Mouse (Mus musculus) CH12.LX (cell line): ENCODE results near the gene Sh3tc1. TPM values are rescaled to one million over a fixed set of nuclear protein-coding genes. Genes with fewer than 3 reads are reported as not detected.
A peak's percentile ranks its signal among the peaks of the same experiment; 100 is the strongest.

Source experiments
- DNase-seq: peaks from one replicate; pipeline ENCODE4 v3.0.0-alpha.2; 2013; ENCODE audit errors: extremely low read depth
- H3K27ac ChIP-seq: 2 replicates; pipeline ENCODE4 v1.5.1; 2012; ENCODE audit warnings: low read depth, mild to moderate bottlenecking, control low read depth, moderate library complexity; ENCODE audit not compliant: insufficient read depth
- H3K27me3 ChIP-seq: replicated peaks from 2 replicates; pipeline ENCODE3; 2012; ENCODE audit warnings: inconsistent platforms
- H3K36me3 ChIP-seq, 2 experiments: replicated peaks in 1 of 2; 2 replicates each; pipeline versions ENCODE3 to v1.6.1; 2012; ENCODE audit warnings: inconsistent platforms in 1 of 2, low read length in 1 of 2, mild to moderate bottlenecking in 1 of 2, mixed read lengths in 1 of 2, moderate library complexity in 1 of 2; ENCODE audit not compliant: control insufficient read depth in 1 of 2, insufficient read depth in 1 of 2
- H3K4me1 ChIP-seq, 2 experiments: 2 replicates each; pipeline ENCODE4 v1.6.1; 2012; ENCODE audit warnings: inconsistent platforms in 1 of 2, moderate library complexity in 1 of 2; ENCODE audit not compliant: insufficient read depth in 2 of 2, control insufficient read depth in 1 of 2
- H3K4me2 ChIP-seq: 2 replicates; pipeline ENCODE4 v1.6.1; 2012; ENCODE audit warnings: low read depth, mild to moderate bottlenecking, control low read depth; ENCODE audit not compliant: poor library complexity, insufficient read depth, severe bottlenecking
- H3K4me3 ChIP-seq, 3 experiments: fragments of 150-350 bp in 1 of 3; sonication (generic) in 1 of 3; replicated peaks in 1 of 3; 2 replicates each; pipeline versions ENCODE3 to v1.5.1; 2011 to 2012; ENCODE audit warnings: low read depth in 2 of 3, low read length in 2 of 3, mild to moderate bottlenecking in 2 of 3, moderate library complexity in 2 of 3, control low read depth in 1 of 3, improper control_type of control experiment in 1 of 3, inconsistent platforms in 1 of 3, mixed read lengths in 1 of 3; ENCODE audit not compliant: poor library complexity in 1 of 3
- H3K79me2 ChIP-seq: replicated peaks from 2 replicates; pipeline ENCODE4 v1.6.1; 2012; ENCODE audit warnings: mild to moderate bottlenecking, moderate library complexity; ENCODE audit not compliant: control insufficient read depth, poor library complexity, insufficient read depth, severe bottlenecking; ENCODE audit errors: extremely low read depth
- H3K9ac ChIP-seq: 2 replicates; pipeline ENCODE4 v1.6.1; 2012; ENCODE audit warnings: low read depth, mild to moderate bottlenecking, control low read depth, moderate library complexity; ENCODE audit not compliant: insufficient read depth
- H3K9me3 ChIP-seq: replicated peaks from 2 replicates; pipeline ENCODE3; 2012; ENCODE audit warnings: low read length, inconsistent platforms, mixed read lengths
- BHLHE40 ChIP-seq: IDR thresholded peaks from 2 replicates; pipeline ENCODE4 v1.6.1; 2011; ENCODE audit warnings: mild to moderate bottlenecking, low read depth, low read length, improper control_type of control experiment
- ETS1 ChIP-seq: conservative IDR thresholded peaks from 2 replicates; pipeline ENCODE4 v1.6.1; 2012; ENCODE audit warnings: low read depth, mild to moderate bottlenecking, inconsistent platforms, low read length, improper control_type of control experiment, moderate library complexity
- HCFC1 ChIP-seq: IDR thresholded peaks from 2 replicates; pipeline ENCODE4 v1.6.1; 2012; ENCODE audit warnings: low read depth, mild to moderate bottlenecking, inconsistent platforms, low read length, improper control_type of control experiment
- JUND ChIP-seq: conservative IDR thresholded peaks from 2 replicates; pipeline ENCODE4 v1.6.1; 2011; ENCODE audit warnings: low read depth, low read length, improper control_type of control experiment
- KAT2A ChIP-seq: IDR thresholded peaks from 2 replicates; pipeline ENCODE4 v1.6.1; 2012; ENCODE audit warnings: low read length, improper control_type of control experiment, inconsistent platforms; ENCODE audit not compliant: insufficient replicate concordance
- MAFK ChIP-seq: IDR thresholded peaks from 2 replicates; pipeline ENCODE4 v1.6.1; 2011; ENCODE audit warnings: low read length, improper control_type of control experiment; ENCODE audit not compliant: insufficient replicate concordance
- MAZ ChIP-seq: IDR thresholded peaks from 2 replicates; pipeline ENCODE4 v1.6.1; 2012; ENCODE audit warnings: low read depth, mild to moderate bottlenecking, inconsistent platforms, low read length, improper control_type of control experiment, moderate library complexity
- UBTF ChIP-seq: IDR thresholded peaks from 2 replicates; pipeline ENCODE4 v1.6.1; 2012; ENCODE audit warnings: low read depth, mild to moderate bottlenecking, inconsistent platforms, low read length, improper control_type of control experiment, moderate library complexity
- USF1 ChIP-seq: IDR thresholded peaks from 2 replicates; pipeline ENCODE4 v1.6.1; 2014; ENCODE audit warnings: low read depth, mild to moderate bottlenecking, inconsistent platforms, low read length, improper control_type of control experiment
- dilution Hi-C: fragments of 300-500 bp; cut with MboI; formaldehyde crosslinking; loops from 2 replicates; pipeline ENCODE4 v1.14.3; 2020; ENCODE audit warnings: low sequenced_read_pairs; ENCODE audit not compliant: extremely low pct_unique_long_range_greater_than_20kb, extremely low pct_ligation_motif_present
- in situ Hi-C: fragments of 300-500 bp; cut with MboI; formaldehyde crosslinking; loops from 3 replicates; pipeline ENCODE4 v1.14.3; 2019; ENCODE audit warnings: low sequenced_read_pairs, low pct_ligation_motif_present, low pct_unique_long_range_greater_than_20kb, mixed read lengths
- polyA plus RNA-seq: library from polyadenylated mRNA; unstranded; fragments of >175 nt; gene quantifications from 2 replicates; pipeline ENCODE4 v1.2.1, GENCODE M21; 2012; ENCODE audit warnings: low read depth; ENCODE audit not compliant: insufficient read length
- total RNA-seq, 2 experiments: library from RNA; depleted of rRNA; stranded (reverse); fragments of 300-350 nt in 1 of 2; fragments of >200 nt in 1 of 2; gene quantifications; 2 replicates each; pipeline ENCODE4 v1.2.3; 2012 to 2014

Sh3tc1 gene
- total and polyA plus RNA-seq, 3 experiments: 0.85 to 2.3 (median 1.2) TPM

DNA sequence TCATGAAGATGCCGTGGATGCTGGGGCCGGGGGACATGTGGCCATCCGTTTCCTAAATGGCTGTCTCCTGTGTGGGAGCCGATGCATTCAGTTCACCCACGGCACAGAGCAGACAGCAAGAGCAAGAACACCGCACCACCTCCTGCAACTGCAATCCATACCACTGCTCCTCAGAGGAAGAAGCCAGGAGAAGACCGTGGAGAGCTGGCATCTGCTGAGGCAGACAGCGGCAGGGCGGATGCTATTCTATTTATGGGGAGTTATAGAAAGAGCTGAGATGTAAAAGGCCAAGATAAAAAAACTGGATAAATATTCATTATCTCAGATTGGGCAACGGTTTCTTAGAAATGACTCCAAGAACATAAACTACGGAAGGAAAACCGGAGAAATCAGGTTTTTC, 48.1 kb upstream of the Sh3tc1 start:
- H3K4me1 ChIP-seq: peaks cover 4 to 29% of the 10 kb centered on the region in 2 experiments; a peak in 3 of 4 replicates
- no peak overlapping the region for H3K9ac ChIP-seq
- TF ChIP-seq ETS1 (no peak), BHLHE40 (no peak), UBTF (no peak), MAFK (no peak), USF1 (no peak)
- no peaks in the 10 kb centered on the region for H3K79me2 ChIP-seq
- H3K27me3 ChIP-seq: peaks cover 14% of the 10 kb centered on the region
- H3K9me3 ChIP-seq: no peaks in the 10 kb centered on the region
- no peaks in the 10 kb centered on the region for H3K36me3 ChIP-seq
- H3K27ac ChIP-seq: no peak overlapping the region
- H3K4me2 ChIP-seq: no peak overlapping the region
- dilution Hi-C loops: no loop called here
- H3K4me3 ChIP-seq: no peak overlapping the region
- DNase-seq: no peak
- in situ Hi-C loops: no loop called here

DNA sequence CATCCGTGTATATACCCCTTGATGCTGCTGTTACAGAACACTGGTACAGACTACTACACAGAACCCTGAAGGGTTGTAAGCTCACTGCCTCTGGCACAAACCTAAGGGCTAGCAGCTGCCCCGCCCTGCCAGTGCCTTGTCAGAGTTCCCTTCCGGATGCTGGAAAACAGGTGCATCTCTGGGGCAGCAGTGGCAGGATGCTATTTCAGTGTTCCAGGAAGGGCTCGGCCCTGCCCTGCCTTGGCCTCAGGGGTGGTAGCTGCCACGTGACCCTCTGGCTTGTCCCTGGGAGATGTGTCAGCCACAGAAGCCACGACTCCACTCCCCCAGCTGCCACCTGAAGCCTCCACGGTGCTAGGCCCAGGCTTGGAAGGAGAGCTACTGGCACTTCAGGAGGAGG, 46.1 kb upstream of the Sh3tc1 start:
- Histone ChIP-seq H3K27me3 (peaks cover 11% of the 10 kb centered on the region), H3K4me1 (peaks cover 4 to 22% of the 10 kb centered on the region in 2 experiments; a peak in 3 of 4 replicates), H3K9ac (no peak overlapping the region), H3K9me3 (peaks cover 8% of the 10 kb centered on the region), H3K27ac (no peak overlapping the region), H3K4me2 (no peak overlapping the region), H3K79me2 (no peaks in the 10 kb centered on the region), H3K36me3 (no peaks in the 10 kb centered on the region), H3K4me3 (no peak overlapping the region)
- DNase-seq: no peak
- dilution Hi-C loops: no loop called here
- in situ Hi-C loops: no loop called here
- TF ChIP-seq JUND (no peak), USF1 (peak; percentile 19; the same call in 1 of the 2 replicates), BHLHE40 (no peak)

DNA sequence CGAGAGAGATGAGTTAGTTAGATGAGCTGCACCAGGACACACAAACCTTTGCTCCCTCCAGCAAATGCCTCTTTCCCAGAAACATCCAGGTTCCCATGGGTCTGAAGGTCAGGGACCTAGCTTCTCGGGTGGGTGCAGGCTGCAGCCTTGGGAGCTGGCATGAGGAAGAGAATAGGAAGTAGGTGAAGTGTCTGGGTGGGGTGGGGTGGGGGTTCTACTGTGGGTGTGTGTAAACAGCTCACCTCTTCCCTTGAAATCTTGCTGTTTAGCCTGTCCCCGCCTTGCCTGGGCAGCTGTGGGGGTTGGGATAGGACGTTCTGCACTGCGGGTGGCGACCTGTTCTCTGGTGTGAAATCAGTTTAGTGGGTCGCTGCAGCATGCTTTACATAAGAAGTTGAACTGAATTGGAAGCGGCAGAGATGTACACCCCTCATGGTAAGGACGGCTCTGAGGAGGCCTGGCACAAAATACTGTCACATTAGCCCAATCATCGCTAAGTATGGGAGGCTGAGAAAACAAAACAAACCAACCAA, 42.9 kb upstream of the Sh3tc1 start:
- H3K36me3 ChIP-seq: no peaks in the 10 kb centered on the region
- peaks cover 19% of the 10 kb centered on the region for H3K27me3 ChIP-seq
- in situ Hi-C loops (no loop called here), dilution Hi-C loops (no loop called here)
- H3K4me3 ChIP-seq: no peak overlapping the region
- H3K9ac ChIP-seq: no peak overlapping the region
- no peak overlapping the region for H3K27ac ChIP-seq
- peaks cover 8% of the 10 kb centered on the region for H3K9me3 ChIP-seq
- no peak for DNase-seq
- H3K4me1 ChIP-seq: peaks cover 2 to 20% of the 10 kb centered on the region in 2 experiments; a peak in 3 of 4 replicates
- TF ChIP-seq HCFC1 (no peak), MAZ (no peak), KAT2A (no peak)
- TF ChIP-seq, all 38 proteins: peak for 0
- Histone ChIP-seq H3K79me2 (no peaks in the 10 kb centered on the region), H3K4me2 (no peak overlapping the region)
